In the genomic region with DNA sequence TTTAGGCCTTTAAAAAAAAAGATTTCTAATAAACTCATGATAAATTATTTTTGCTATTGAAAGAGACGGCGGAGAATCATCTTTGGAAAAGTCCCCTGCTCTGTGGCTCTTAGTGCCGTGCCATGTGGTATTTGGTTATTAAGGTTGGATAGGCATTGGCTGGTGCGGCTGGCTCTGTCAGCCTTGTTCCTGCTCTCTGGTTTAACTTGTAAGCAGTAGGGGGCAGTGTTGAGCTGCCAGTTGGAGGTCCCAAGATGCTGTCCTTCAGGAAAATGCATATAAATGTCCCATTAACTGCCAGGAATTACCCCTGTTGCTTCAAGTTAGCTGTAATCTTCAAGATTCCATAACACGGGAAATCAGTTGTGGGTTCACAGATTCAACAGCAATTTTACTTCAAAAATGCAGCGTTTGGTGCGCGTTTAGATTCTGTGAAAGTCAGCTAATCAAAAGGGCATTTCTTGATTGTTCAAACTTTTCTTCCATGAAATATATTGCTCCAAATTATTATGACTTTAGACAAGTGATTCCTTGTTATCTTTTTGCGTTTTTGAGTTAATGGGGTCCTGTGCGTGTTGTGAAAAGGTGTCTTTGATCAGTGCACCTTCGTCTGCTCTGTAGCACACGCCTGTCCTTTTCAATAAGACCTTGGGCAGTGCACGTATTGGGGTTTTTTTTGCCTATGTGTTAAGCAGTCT, we compare ENCODE assay signal across 8 mouse cellular contexts.
DNase-seq lines count a peak whose midpoint lies in the region.

No protein-coding gene starts in this region.

- no peak overlapping the region for H3K4me3 ChIP-seq in heart, embryonic 10.5 days

- peaks cover 29% of the 10 kb centered on the region for H3K4me1 ChIP-seq in heart, embryonic 10.5 days

- intact Hi-C loops in heart, postnatal 10 days (cut with DNase I) = loop anchor here (2.0 to 5.0 kb wide), 4 partner anchors 41 to 309 kb away; no protein-coding TSS in a partner anchor

- 51% methylated on average over 13 of the region's 13 CpGs for WGBS in heart, embryonic 10.5 days

- no peaks in the 10 kb centered on the region for H3K9me3 ChIP-seq in heart, embryonic 10.5 days

- DNase-seq in heart, adult 18-20 months = peak; percentile 58 to 82
- DNase-seq in heart, embryonic 10.5 days (ENCODE audit: low spot score) = no peak
- DNase-seq in adrenal gland, adult 2 months = peak; percentile 78
- DNase-seq in embryo, embryonic 10 days (ENCODE audit: low spot score) = peak; percentile 93
- DNase-seq in heart, postnatal 10 days = peak; percentile 77 to 84
- DNase-seq in layer of hippocampus, adult 9-11 months = peak; percentile 37
- DNase-seq in lung, postnatal 25 days (ENCODE audit: low spot score) = peak; percentile 84
- peak; percentile 51 for DNase-seq in splenic B cell, adult 2 months (ENCODE audit: low read depth, low spot score)

- H3K27ac ChIP-seq in heart, embryonic 10.5 days = no peak overlapping the region

- no peaks in the 10 kb centered on the region for H3K27me3 ChIP-seq in heart, embryonic 10.5 days (ENCODE audit: insufficient read depth, poor library complexity, severe bottlenecking)
- H3K27me3 ChIP-seq in splenic B cell, adult 2 months (ENCODE audit: control insufficient read depth, insufficient read depth, low read length, poor library complexity, severe bottlenecking) = no peaks in the 10 kb centered on the region

- peaks cover 10% of the 10 kb centered on the region; the same call in 1 of the 2 replicates for H3K36me3 ChIP-seq in heart, embryonic 10.5 days
- H3K36me3 ChIP-seq in splenic B cell, adult 2 months (ENCODE audit: control insufficient read depth, insufficient read depth, low read length, poor library complexity, severe bottlenecking) = 0 out of 2 replicates have a peak, but pooled peaks cover 3% of the 10 kb centered on the region
